Mouse (Mus musculus): ENCODE results near the gene Atxn1. TPM values are rescaled to one million over a fixed set of nuclear protein-coding genes. Genes with fewer than 3 reads are reported as not detected.

The Atxn1 gene
- total RNA-seq, 2 experiments from 2014 or later = under 0.01 to 2.4 TPM

- no peak for ATAC-seq (replicated peaks; ENCODE audit: low FRiP score, poor library complexity, severe bottlenecking)
These were observed 303.3 kb downstream of the Atxn1 start for GRCm38 (mm10) chr13:45661283-45662185.

GRCm38 (mm10) chr13:45659813-45660212, 305.0 kb downstream of the Atxn1 start:
- no peak for ATAC-seq (replicated peaks; ENCODE audit: low FRiP score, poor library complexity, severe bottlenecking)

DNA sequence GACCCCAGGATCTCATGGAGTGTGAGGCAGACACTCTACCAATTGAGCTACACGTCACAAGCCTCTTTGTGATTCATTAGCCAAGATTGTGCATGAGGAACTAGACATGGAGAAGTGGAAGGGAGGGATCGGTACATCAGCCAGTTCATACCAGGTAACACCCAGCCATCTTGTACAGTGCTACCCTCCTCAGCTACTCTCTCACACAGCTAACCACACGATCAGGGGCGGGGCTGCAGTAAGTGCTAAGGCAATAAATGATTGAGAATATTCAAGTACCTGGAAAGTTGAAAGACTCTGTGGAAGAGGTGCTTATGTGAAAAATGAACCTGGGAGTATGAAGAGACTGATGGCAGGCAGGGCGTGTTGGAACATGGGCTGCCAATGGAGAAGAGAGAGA, 306.5 kb downstream of the Atxn1 start:
- ATAC-seq (replicated peaks; ENCODE audit: low FRiP score, poor library complexity, severe bottlenecking) = no peak

GRCm38 (mm10) chr13:45657176-45657575, 307.6 kb downstream of the Atxn1 start:
- no peak for ATAC-seq (replicated peaks; ENCODE audit: low FRiP score, poor library complexity, severe bottlenecking)

DNA sequence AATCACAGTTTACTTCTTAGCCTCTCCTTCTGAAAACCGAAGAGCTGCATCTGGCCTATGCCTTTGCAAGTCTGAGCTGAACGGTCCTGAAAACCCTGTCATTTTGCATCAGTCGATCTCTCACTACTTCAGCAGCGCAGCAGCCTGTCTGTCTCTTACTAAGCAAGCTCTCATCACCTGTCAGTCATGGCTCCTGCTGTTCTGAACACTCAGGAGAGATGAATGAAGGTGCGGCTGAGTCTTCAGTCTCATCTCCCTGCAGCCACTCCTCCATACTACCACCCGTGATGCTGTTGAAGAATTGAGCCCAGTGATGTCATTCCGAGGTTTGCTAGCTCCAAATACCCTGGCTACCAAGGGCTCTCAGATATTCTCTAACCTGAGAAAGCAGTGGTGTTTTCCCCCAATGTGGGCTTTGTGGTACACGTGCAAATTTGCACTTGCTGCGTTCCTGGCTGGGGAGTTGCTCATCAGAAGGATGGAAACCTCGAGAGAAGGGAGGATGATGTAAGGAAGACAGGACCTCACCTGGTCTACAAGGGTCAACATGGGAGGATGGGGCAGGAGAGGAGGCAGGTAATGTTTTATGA, 313.1 kb downstream of the Atxn1 start:
- no peak for ATAC-seq (replicated peaks; ENCODE audit: low FRiP score, poor library complexity, severe bottlenecking)

DNA sequence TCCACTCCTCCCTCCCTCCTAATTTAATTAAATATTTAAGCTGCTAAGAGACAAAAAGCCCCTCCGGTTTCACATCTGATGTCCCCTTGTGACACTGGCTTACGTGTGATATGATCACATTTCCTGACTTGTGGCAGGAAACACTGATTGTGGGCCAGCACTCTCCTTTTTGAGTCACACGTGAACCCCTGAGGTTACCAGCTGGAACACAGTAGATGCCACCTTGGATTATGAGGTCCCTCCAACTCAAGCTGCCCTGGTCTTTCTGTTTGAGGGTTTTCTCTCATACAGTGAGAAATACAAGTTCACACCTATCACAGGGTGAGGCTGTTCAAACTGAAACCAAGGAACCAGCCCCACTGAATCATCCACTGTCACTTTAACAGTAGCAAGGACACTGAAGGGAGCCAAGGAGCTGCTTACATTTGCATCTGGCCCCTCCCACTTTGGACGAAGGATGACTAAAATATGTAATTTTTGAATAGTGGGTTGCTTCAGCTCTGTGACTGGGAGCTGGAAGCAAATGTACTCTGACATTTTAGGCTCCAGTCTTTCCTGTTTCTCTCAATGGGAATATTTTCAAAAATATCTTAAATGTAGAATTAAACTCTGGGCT, 315.5 kb downstream of the Atxn1 start:
- no peak for ATAC-seq (replicated peaks; ENCODE audit: low FRiP score, poor library complexity, severe bottlenecking)

DNA sequence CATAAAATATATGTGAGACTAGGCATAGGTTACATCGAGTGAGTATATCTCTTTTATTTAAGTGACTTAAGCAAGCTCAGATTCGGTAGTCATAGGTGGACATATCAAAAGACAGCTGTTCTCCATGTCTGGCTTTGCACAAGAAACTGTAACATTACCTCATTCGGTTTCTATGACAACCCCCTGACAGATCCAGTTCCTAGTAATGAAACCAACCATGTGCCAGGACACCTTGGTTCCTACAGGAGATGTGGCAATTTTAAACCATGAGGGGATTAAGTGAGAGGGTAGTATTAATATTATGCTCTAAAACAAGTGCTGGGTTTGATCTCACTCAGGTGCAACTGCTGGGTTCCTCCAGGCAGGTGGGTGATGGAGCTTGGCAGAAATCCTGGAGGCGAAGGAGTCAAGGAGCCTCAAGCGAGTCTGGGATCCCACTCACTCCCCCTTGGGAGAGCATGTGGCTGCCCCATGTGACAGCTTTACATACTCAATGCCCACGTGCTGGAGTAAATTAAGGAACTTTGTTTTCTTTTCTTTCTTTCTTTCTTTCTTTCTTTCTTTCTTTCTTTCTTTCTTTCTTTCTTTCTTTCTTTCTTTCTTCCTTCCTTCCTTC, 320.9 kb downstream of the Atxn1 start:
- no peak for ATAC-seq (replicated peaks; ENCODE audit: low FRiP score, poor library complexity, severe bottlenecking)

GRCm38 (mm10) chr13:45642913-45643312, 321.9 kb downstream of the Atxn1 start:
- no peak for ATAC-seq (replicated peaks; ENCODE audit: low FRiP score, poor library complexity, severe bottlenecking)

DNA sequence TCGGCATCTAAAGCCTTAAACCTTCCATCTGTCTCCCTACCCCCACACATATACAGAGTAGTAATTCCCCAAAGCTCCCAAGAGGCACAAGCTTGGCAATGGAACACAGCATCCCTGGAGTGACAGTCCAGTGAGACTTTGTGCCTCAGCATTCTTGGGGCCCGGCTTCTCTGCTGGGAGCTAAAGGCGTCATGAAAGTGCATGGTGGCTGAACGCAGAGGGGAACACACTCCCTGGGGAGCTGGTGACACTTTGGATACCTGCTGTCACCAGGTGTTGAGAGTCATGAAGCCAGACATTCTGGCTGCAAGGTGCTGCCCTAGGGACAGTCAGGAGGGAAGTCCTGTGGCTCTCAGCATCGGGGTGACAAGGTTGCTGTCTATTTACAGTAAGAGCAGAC, 324.4 kb downstream of the Atxn1 start:
- no peak for ATAC-seq (replicated peaks; ENCODE audit: low FRiP score, poor library complexity, severe bottlenecking)

DNA sequence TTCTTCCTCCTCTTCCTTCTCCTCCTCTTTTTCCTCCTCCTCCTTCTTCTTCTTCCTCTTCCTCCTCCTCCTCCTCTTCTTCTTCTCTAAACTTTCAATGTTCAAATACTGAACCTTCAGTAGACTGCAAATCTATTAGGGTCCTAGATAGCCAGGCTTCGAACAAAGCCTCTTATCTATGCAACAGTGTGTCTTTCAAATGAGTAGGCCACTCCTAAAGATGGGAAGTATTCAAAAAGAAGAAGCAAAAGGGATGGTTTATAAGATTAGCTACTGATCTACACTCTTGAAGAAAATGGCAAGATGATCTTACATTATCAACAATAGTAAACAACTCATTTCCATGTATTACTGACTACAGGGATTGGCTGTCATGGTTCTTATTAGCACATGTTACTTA, 326.5 kb downstream of the Atxn1 start:
- no peak for ATAC-seq (replicated peaks; ENCODE audit: low FRiP score, poor library complexity, severe bottlenecking)

- no peak for ATAC-seq (replicated peaks; ENCODE audit: low FRiP score, poor library complexity, severe bottlenecking)
These were observed 327.5 kb downstream of the Atxn1 start for GRCm38 (mm10) chr13:45637324-45637723.

- no peak for ATAC-seq (replicated peaks; ENCODE audit: low FRiP score, poor library complexity, severe bottlenecking)
These were observed 328.4 kb downstream of the Atxn1 start for GRCm38 (mm10) chr13:45636435-45636834.

DNA sequence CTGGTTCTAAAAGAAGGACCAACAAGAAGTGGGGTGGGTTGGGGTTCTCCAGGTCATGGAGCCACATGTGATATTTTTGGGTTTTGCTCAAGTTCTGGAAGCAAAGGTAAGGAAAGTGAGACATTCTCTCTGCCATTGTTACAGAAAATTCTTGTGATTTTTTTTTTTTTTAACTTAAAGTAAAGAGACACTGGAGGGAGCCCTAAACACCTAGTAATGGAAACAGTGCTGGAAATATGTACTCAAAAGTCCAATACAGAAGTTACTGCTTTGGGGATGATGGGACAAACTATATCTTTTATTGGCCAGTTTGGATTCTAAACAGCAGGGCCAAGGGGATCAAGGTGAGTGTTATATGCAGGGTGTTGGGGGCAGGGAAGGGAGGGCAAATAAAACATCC, 330.9 kb downstream of the Atxn1 start:
- ATAC-seq (replicated peaks; ENCODE audit: low FRiP score, poor library complexity, severe bottlenecking) = no peak

DNA sequence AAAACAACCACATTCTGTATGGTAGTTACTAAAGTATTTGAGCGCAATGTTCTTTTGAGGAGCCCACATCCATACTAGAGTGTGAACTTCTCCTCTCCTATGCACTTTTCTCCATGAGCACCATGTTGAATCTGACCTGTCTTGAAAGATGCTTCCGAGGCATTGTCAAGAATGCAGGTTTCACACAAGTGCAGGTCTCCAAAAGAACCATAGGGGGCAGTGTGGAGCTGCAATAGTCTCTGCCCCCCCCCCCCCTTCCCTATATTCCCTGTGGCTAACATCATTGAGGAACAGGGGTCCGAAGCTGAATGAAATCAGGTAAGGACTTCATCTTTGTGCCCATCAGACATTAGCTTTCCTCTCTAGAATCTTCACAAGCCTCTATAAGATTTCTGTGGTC, 332.7 kb downstream of the Atxn1 start:
- no peak for ATAC-seq (replicated peaks; ENCODE audit: low FRiP score, poor library complexity, severe bottlenecking)

- ATAC-seq (replicated peaks; ENCODE audit: low FRiP score, poor library complexity, severe bottlenecking) = no peak
These were observed 334.1 kb downstream of the Atxn1 start for GRCm38 (mm10) chr13:45630518-45631290.

DNA sequence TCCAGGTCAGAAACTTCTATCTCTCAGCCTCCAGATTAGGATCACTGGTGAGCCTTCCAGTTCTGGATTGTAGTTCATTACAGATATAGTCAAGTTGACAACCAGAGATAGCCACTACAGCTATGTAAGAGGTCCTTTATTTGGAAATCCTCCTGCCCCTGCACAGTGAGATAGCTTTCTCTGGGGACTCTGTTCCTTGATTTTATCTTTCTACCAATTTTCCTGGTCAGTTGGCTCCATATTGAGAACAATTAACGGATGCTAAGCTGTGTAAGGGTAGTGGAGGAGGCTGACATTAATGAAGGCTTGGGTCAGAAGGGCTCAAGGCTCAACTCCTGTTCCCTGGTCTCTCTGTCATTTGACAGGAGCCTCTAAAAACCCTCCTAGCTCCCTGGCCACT, 335.1 kb downstream of the Atxn1 start:
- ATAC-seq (replicated peaks; ENCODE audit: low FRiP score, poor library complexity, severe bottlenecking) = no peak

DNA sequence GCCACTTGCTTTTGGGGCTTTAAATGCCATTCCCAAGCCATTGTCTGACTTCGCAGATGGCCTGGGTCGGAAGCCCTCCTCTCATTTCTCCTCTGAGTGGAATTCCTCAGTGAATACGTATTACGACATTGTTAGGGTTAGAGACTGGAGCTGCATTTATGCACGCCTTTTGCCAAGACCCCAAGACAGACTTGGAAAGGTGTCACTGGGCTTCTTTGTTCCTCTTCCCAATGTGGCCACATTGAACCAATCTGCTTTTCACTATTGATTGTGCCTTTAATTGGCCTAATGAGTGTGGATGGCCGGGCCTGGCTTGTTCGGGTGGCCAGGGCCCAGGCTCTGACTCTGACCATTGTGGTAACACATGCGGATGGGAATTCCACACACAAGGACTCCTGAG, 336.5 kb downstream of the Atxn1 start:
- no peak for ATAC-seq (replicated peaks; ENCODE audit: low FRiP score, poor library complexity, severe bottlenecking)

- ATAC-seq (replicated peaks; ENCODE audit: low FRiP score, poor library complexity, severe bottlenecking) = no peak
These were observed 337.5 kb downstream of the Atxn1 start for GRCm38 (mm10) chr13:45627206-45627751.

- ATAC-seq (replicated peaks; ENCODE audit: low FRiP score, poor library complexity, severe bottlenecking) = no peak
These were observed 339.1 kb downstream of the Atxn1 start for GRCm38 (mm10) chr13:45625740-45626139.

GRCm38 (mm10) chr13:45623846-45624245, 341.0 kb downstream of the Atxn1 start:
- ATAC-seq (replicated peaks; ENCODE audit: low FRiP score, poor library complexity, severe bottlenecking) = no peak

Data from erythroblast, adult 5-6 weeks (primary cell).